Mouse (Mus musculus) adrenal gland, postnatal 36 days (tissue): Measurements from ENCODE around the gene Yipf1. TPM values are rescaled to one million over a fixed set of nuclear protein-coding genes. Genes with fewer than 3 reads are reported as not detected.

Experiments used
- DNase-seq, 2 experiments: peaks; one replicate each; pipeline ENCODE4 v3.0.0; 2021; ENCODE audit warnings: mixed read lengths in 1 of 2
- long read RNA-seq, 2 experiments: library from polyadenylated mRNA; stranded (forward); transcript quantifications; one replicate each; pipeline ENCODE4 v2.0.0; 2021; ENCODE audit warnings: borderline sequencing depth in 2 of 2
- total RNA-seq, 2 experiments: library from RNA; stranded (reverse); gene quantifications; 2 replicates each; pipeline ENCODE4 v1.2.3; 2021

Yipf1 gene
- total RNA-seq, result 10 to 100 TPM; 56.4 to 90.9 TPM
- long read RNA-seq, experiment 1, transcript Yipf1-201 (10 exons, 1,321 nt), result major isoform, 80 of 169 reads
- long read RNA-seq, experiment 1, partial matches to known transcripts, result 4 of 169 reads
- long read RNA-seq, experiment 1, other reads (novel, unspliced or antisense), result 85 of 169 reads
- long read RNA-seq, experiment 2, transcript Yipf1-201 (10 exons, 1,321 nt), result major isoform, 22 of 47 reads
- long read RNA-seq, experiment 2, partial matches to known transcripts, result 2 of 47 reads
- long read RNA-seq, experiment 2, other reads (novel, unspliced or antisense), result 23 of 47 reads

GRCm38 (mm10) chr4:107313690-107314478 is at the start of gene Yipf1:
Gene Yipf1 (plus strand): TSS chr4:107314363.
- peak; percentile 94 to 95 for DNase-seq

GRCm38 (mm10) chr4:107273683-107274082 is 40.5 kb upstream of the Yipf1 start:
- DNase-seq, result no peak

GRCm38 (mm10) chr4:107274511-107274910 is 39.7 kb upstream of the Yipf1 start:
- no peak for DNase-seq

- no peak for DNase-seq
These were observed 35.9 kb upstream of the Yipf1 start for GRCm38 (mm10) chr4:107278188-107278707.

- DNase-seq, result no peak
These were observed 33.2 kb upstream of the Yipf1 start for GRCm38 (mm10) chr4:107280843-107281475.

- no peak for DNase-seq
These were observed 28.5 kb upstream of the Yipf1 start for GRCm38 (mm10) chr4:107285446-107286200.

- no peak for DNase-seq
These were observed 27.8 kb upstream of the Yipf1 start for GRCm38 (mm10) chr4:107286386-107286785.

GRCm38 (mm10) chr4:107287517-107287916 is 26.6 kb upstream of the Yipf1 start:
- DNase-seq, result no peak

- no peak for DNase-seq
These were observed 22.4 kb upstream of the Yipf1 start for GRCm38 (mm10) chr4:107291611-107292272.

GRCm38 (mm10) chr4:107292273-107292662 is 21.9 kb upstream of the Yipf1 start:
- no peak for DNase-seq

- no peak for DNase-seq
These were observed 16.0 kb upstream of the Yipf1 start for GRCm38 (mm10) chr4:107298071-107298606.

- no peak for DNase-seq
These were observed 14.3 kb upstream of the Yipf1 start for GRCm38 (mm10) chr4:107299779-107300340.

GRCm38 (mm10) chr4:107300371-107300770 is 13.8 kb upstream of the Yipf1 start:
- no peak for DNase-seq

- DNase-seq, result no peak
These were observed 13.1 kb upstream of the Yipf1 start for GRCm38 (mm10) chr4:107300902-107301555.

- DNase-seq, result no peak
These were observed 11.9 kb upstream of the Yipf1 start for GRCm38 (mm10) chr4:107302221-107302620.

GRCm38 (mm10) chr4:107302832-107303231 is 11.3 kb upstream of the Yipf1 start:
- no peak for DNase-seq

GRCm38 (mm10) chr4:107303531-107303930 is 10.6 kb upstream of the Yipf1 start:
- no peak for DNase-seq

GRCm38 (mm10) chr4:107306966-107307365 is 7.2 kb upstream of the Yipf1 start, which contains the start of gene Dio1:
Gene Dio1 (minus strand): TSS chr4:107307169.
- DNase-seq, result peak in 1 of 2 experiments; percentile 16

- DNase-seq, result no peak
These were observed 279 bp downstream of the Yipf1 start for GRCm38 (mm10) chr4:107314479-107314805.

GRCm38 (mm10) chr4:107318646-107319045 is 4.5 kb downstream of the Yipf1 start:
- no peak for DNase-seq
